Mouse (Mus musculus) gastrocnemius, postnatal 10 days (tissue): ENCODE measurements at regions not wholly inside any gene's neighbourhood (a gene's known extent, or its start where the extent isn't known, plus 50 kb on each side); places are given as distances from the start of the nearest gene placed in this dataset.
"Not testable (repeated sequence)": the region's sequence is repeated elsewhere in the genome, so short reads cannot be mapped to it uniquely, and the experiment has no call there.

Experiments
- DNase-seq: peaks from one replicate; pipeline ENCODE4 v3.0.0; 2021; ENCODE audit warnings: mixed read lengths

GRCm38 (mm10) chr9:14058592-14059227 is 216.2 kb upstream of the Sesn3 start:
- DNase-seq, result no peak

GRCm38 (mm10) chr9:14059228-14059779 is 215.6 kb upstream of the Sesn3 start:
- no peak for DNase-seq

- no peak for DNase-seq
These were observed 214.6 kb upstream of the Sesn3 start for GRCm38 (mm10) chr9:14060257-14060656.

- DNase-seq, result no peak
These were observed 213.5 kb upstream of the Sesn3 start for GRCm38 (mm10) chr9:14061389-14061788.

- no peak for DNase-seq
These were observed 213.0 kb upstream of the Sesn3 start for GRCm38 (mm10) chr9:14061840-14062239.

- DNase-seq, result no peak
These were observed 212.2 kb upstream of the Sesn3 start for GRCm38 (mm10) chr9:14062706-14063105.

- not testable (repeated sequence) for DNase-seq
These were observed 208.1 kb upstream of the Sesn3 start for GRCm38 (mm10) chr9:14066741-14067140.

GRCm38 (mm10) chr9:14069076-14069475 is 205.8 kb upstream of the Sesn3 start:
- no peak for DNase-seq

GRCm38 (mm10) chr9:14069770-14070169 is 205.1 kb upstream of the Sesn3 start:
- DNase-seq, result no peak

- DNase-seq, result no peak
These were observed 203.1 kb upstream of the Sesn3 start for GRCm38 (mm10) chr9:14071728-14072127.

GRCm38 (mm10) chr9:14072950-14073349 is 201.9 kb upstream of the Sesn3 start:
- no peak for DNase-seq

GRCm38 (mm10) chr9:14074273-14074672 is 200.6 kb upstream of the Sesn3 start:
- no peak for DNase-seq

- not testable (repeated sequence) for DNase-seq
These were observed 200.0 kb upstream of the Sesn3 start for GRCm38 (mm10) chr9:14074866-14075265.

- DNase-seq, result peak; percentile 67
These were observed 199.4 kb upstream of the Sesn3 start for GRCm38 (mm10) chr9:14075452-14075851.

GRCm38 (mm10) chr9:14075868-14076267 is 199.0 kb upstream of the Sesn3 start:
- no peak for DNase-seq

GRCm38 (mm10) chr9:14076728-14077127 is 198.1 kb upstream of the Sesn3 start:
- no peak for DNase-seq

GRCm38 (mm10) chr9:14081138-14081537 is 193.7 kb upstream of the Sesn3 start:
- DNase-seq, result no peak

GRCm38 (mm10) chr9:14086201-14086600 is 188.7 kb upstream of the Sesn3 start:
- DNase-seq, result no peak

GRCm38 (mm10) chr9:14086611-14087010 is 188.3 kb upstream of the Sesn3 start:
- no peak for DNase-seq

- no peak for DNase-seq
These were observed 187.0 kb upstream of the Sesn3 start for GRCm38 (mm10) chr9:14087874-14088273.

- no peak for DNase-seq
These were observed 185.0 kb upstream of the Sesn3 start for GRCm38 (mm10) chr9:14089791-14090256.

GRCm38 (mm10) chr9:14090454-14090853 is 184.4 kb upstream of the Sesn3 start:
- no peak for DNase-seq

GRCm38 (mm10) chr9:14091099-14091930 is 183.6 kb upstream of the Sesn3 start:
- DNase-seq, result no peak
